In the genomic region with DNA sequence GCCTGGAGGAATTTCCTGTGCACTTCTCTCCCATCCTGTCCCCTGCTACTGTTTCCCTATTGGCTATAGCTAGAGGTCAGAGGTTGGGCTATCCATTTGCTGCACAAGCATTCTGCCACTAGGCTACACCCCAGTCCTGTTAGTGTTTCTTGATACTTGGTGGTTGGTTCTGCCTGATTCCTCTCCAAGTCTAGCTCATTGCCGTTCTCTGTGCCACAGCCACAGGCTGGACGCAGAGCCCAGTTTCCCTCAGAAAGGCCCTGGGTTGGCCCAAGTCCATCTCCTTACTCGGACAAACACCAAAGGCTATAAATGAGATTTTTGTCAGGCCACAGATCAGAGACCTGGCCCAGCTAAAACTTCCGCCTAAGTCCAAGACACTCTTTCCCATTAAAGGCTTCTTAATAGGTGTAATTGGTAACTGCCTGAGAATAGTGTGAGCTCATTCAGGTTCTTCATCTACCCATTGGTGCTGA, we compare ENCODE assay signal across 10 mouse cellular contexts.
DNase-seq lines count a peak whose midpoint lies in the region; ATAC-seq lines count a peak whose summit lies in the region.
"Had no signal": no experiment of that assay in that cellular context is flagged by ENCODE, and none has a peak within 500 bp of the region (broad histone marks: within the 10 kb centered on the region; RNA-seq: fewer than 3 reads in every experiment).

No protein-coding gene starts in this region.

- DNase-seq in kidney, adult 9 months: peak; percentile 12
- DNase-seq in adipocyte (ENCODE audit: low spot score): peak; percentile 11
- peak; percentile 53 to 56 for DNase-seq in cerebellum, postnatal 36 days
- DNase-seq in left cerebral cortex, adult 9 months (ENCODE audit: low spot score in 2 of 2): peak; percentile 22 to 60
- no peak for DNase-seq in heart, postnatal 10 days
- no peak for DNase-seq in spleen, adult 12 weeks (ENCODE audit: low spot score)

- H3K4me3 ChIP-seq in kidney, embryonic 14.5 days (ENCODE audit: low read length): no peak overlapping the region
- H3K4me3 ChIP-seq: heart, embryonic 13.5 days; myocyte had no signal

- intact Hi-C loops in heart, postnatal 10 days (cut with DNase I): no loop called here

- 69% methylated on average over 4 of the region's 4 CpGs for WGBS in kidney, embryonic 14.5 days

- H3K36me3 ChIP-seq in kidney, embryonic 14.5 days (ENCODE audit: control insufficient read depth, insufficient read depth, low read length): no peaks in the 10 kb centered on the region
- H3K36me3 ChIP-seq: heart, embryonic 13.5 days had no signal

- no peak overlapping the region for H3K27ac ChIP-seq in kidney, embryonic 14.5 days (ENCODE audit: low read depth, low read length)
- H3K27ac ChIP-seq: heart, embryonic 13.5 days had no signal

- H3K9ac ChIP-seq in kidney, embryonic 14.5 days (ENCODE audit: low read depth, low read length): no peak overlapping the region
- H3K9ac ChIP-seq: heart, embryonic 13.5 days had no signal

- no peaks in the 10 kb centered on the region for H3K27me3 ChIP-seq in kidney, embryonic 14.5 days (ENCODE audit: control insufficient read depth, insufficient read depth, low read length)
- H3K27me3 ChIP-seq: heart, embryonic 13.5 days had no signal

- H3K4me2 ChIP-seq in kidney, embryonic 14.5 days (replicated peaks; ENCODE audit: low read depth, low read length): no peak overlapping the region
- H3K4me2 ChIP-seq: heart, embryonic 13.5 days had no signal

- no peaks in the 10 kb centered on the region for H3K9me3 ChIP-seq in kidney, embryonic 14.5 days (ENCODE audit: control insufficient read depth, low read length)
- H3K9me3 ChIP-seq: heart, embryonic 13.5 days had no signal

- no peak for ATAC-seq in kidney, embryonic 14.5 days (ENCODE audit: low FRiP score, low TSS enrichment)
- no peak for ATAC-seq in CD4-positive, CD25-positive, alpha-beta regulatory T cell, adult 4 months

- H3K4me1 ChIP-seq in kidney, embryonic 14.5 days (ENCODE audit: control insufficient read depth, insufficient read depth, low read length): 0 out of 2 replicates have a peak, but pooled peaks cover 5% of the 10 kb centered on the region

Comparison
In these comparisons a context has a peak if more than half of its experiments do, and no peak if none do; other contexts are left out.
1. DNase-seq: peak in kidney, adult 9 months (single experiment), adipocyte (single experiment), cerebellum, postnatal 36 days (2 of 2) and left cerebral cortex, adult 9 months (2 of 2); none in heart, postnatal 10 days (0 of 2) and spleen, adult 12 weeks (single experiment).